Mouse (Mus musculus) E14TG2a.4 (cell line): ENCODE results near the gene Dnaja3.

ENCODE experiments used
- CTCF ChIP-seq: conservative IDR thresholded peaks from 2 replicates; pipeline ENCODE4 v1.5.1; 2014; ENCODE audit warnings: low read length
- NANOG ChIP-seq: IDR thresholded peaks from 2 replicates; pipeline ENCODE4 v1.6.1; 2014; ENCODE audit warnings: borderline replicate concordance, low read length, mixed read lengths
- POU5F1 ChIP-seq: IDR thresholded peaks from 2 replicates; pipeline ENCODE4 v1.6.1; 2014; ENCODE audit warnings: low read length, borderline replicate concordance

GRCm38 (mm10) chr16:4655251-4655734 lies 15.5 kb downstream of the Dnaja3 start:
- no peak for TF ChIP-seq CTCF
- no peak for TF ChIP-seq POU5F1
- no peak for TF ChIP-seq NANOG
